Mouse (Mus musculus): ENCODE measurements around the gene Ostc. TPM values are rescaled to one million over a fixed set of nuclear protein-coding genes. Genes with fewer than 3 reads are reported as not detected.

The Ostc gene
- polyA plus RNA-seq, 2 experiments: 285 to 481 TPM

GRCm38 (mm10) chr3:130710103-130710502 lies 859 bp upstream of the Ostc start:
- DNase-seq (ENCODE audit: low spot score): no peak
- no peak overlapping the region for H3K27ac ChIP-seq (replicated peaks; ENCODE audit: low read depth, low read length)
- WGBS: 41% methylated on average over 7 of the region's 7 CpGs
- no peak for ATAC-seq (ENCODE audit: low FRiP score, low read depth)
- H3K4me2 ChIP-seq (replicated peaks; ENCODE audit: low read depth, low read length, severe bottlenecking): peak overlapping the region; percentile 53
- no peak overlapping the region for H3K9ac ChIP-seq (ENCODE audit: low read depth, low read length, severe bottlenecking)
- H3K9me3 ChIP-seq (ENCODE audit: control insufficient read depth, low read length): no peaks in the 10 kb centered on the region
- peaks cover 2% of the 10 kb centered on the region for H3K36me3 ChIP-seq (ENCODE audit: control insufficient read depth, insufficient read depth, low read length)
- H3K4me3 ChIP-seq (replicated peaks; ENCODE audit: low read length): peak overlapping the region; percentile 51
- no peaks in the 10 kb centered on the region for H3K27me3 ChIP-seq (ENCODE audit: control insufficient read depth, insufficient read depth, low read length)
- peaks cover 8% of the 10 kb centered on the region for H3K4me1 ChIP-seq (ENCODE audit: control insufficient read depth, insufficient read depth, low read length)
- no peak for TF ChIP-seq POLR2A (IDR thresholded peaks at IDR 0.05; ENCODE audit: borderline replicate concordance, extremely low read depth, insufficient read depth, insufficient read length)

GRCm38 (mm10) chr3:130708529-130708928 lies 715 bp downstream of the Ostc start:
- peak; percentile 40 for DNase-seq (ENCODE audit: low spot score)
- H3K36me3 ChIP-seq (ENCODE audit: control insufficient read depth, insufficient read depth, low read length): peaks cover 11% of the 10 kb centered on the region
- peak overlapping the region; percentile 53 for H3K4me2 ChIP-seq (replicated peaks; ENCODE audit: low read depth, low read length, severe bottlenecking)
- ATAC-seq (ENCODE audit: low FRiP score, low read depth): no peak
- peak overlapping the region; percentile 62 for H3K27ac ChIP-seq (replicated peaks; ENCODE audit: low read depth, low read length)
- peak overlapping the region; percentile 69 for H3K9ac ChIP-seq (ENCODE audit: low read depth, low read length, severe bottlenecking)
- no peaks in the 10 kb centered on the region for H3K27me3 ChIP-seq (ENCODE audit: control insufficient read depth, insufficient read depth, low read length)
- peaks cover 8% of the 10 kb centered on the region for H3K4me1 ChIP-seq (ENCODE audit: control insufficient read depth, insufficient read depth, low read length)
- H3K4me3 ChIP-seq (replicated peaks; ENCODE audit: low read length): peak overlapping the region; percentile 51
- no peaks in the 10 kb centered on the region for H3K9me3 ChIP-seq (ENCODE audit: control insufficient read depth, low read length)
- TF ChIP-seq POLR2A (IDR thresholded peaks at IDR 0.05; ENCODE audit: borderline replicate concordance, extremely low read depth, insufficient read depth, insufficient read length): no peak
- 3% methylated on average over 5 of the region's 5 CpGs for WGBS

DNA sequence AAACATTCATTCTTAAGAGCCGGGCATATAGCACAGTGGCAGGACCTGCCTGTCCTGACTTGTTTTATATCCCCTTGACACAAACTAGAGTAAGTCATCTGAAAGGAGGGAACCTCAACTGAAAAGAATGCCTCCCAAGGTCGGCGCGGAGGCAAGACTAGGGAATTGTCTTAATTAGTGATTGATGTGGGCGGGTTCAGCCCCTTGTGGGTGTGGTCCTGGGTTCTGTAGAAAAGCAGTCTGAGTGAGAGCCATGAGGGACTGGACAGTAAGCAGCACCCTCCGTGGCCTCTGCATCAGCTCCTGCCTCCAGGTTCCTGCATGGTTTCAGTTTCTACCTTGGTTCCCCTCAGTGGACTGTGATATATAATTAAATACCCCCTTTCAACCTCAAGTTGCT lies 7.0 kb downstream of the Ostc start:
- no peak overlapping the region for H3K27ac ChIP-seq (replicated peaks; ENCODE audit: low read depth, low read length)
- no peak for DNase-seq (ENCODE audit: low spot score)
- no peaks in the 10 kb centered on the region for H3K4me1 ChIP-seq (ENCODE audit: control insufficient read depth, insufficient read depth, low read length)
- no peak overlapping the region for H3K4me3 ChIP-seq (replicated peaks; ENCODE audit: low read length)
- 80% methylated on average over 6 of the region's 6 CpGs for WGBS
- no peaks in the 10 kb centered on the region for H3K27me3 ChIP-seq (ENCODE audit: control insufficient read depth, insufficient read depth, low read length)
- H3K4me2 ChIP-seq (replicated peaks; ENCODE audit: low read depth, low read length, severe bottlenecking): no peak overlapping the region
- no peak for TF ChIP-seq POLR2A (IDR thresholded peaks at IDR 0.05; ENCODE audit: borderline replicate concordance, extremely low read depth, insufficient read depth, insufficient read length)
- no peak for ATAC-seq (ENCODE audit: low FRiP score, low read depth)
- no peaks in the 10 kb centered on the region for H3K9me3 ChIP-seq (ENCODE audit: control insufficient read depth, low read length)
- no peak overlapping the region for H3K9ac ChIP-seq (ENCODE audit: low read depth, low read length, severe bottlenecking)
- peaks cover 64% of the 10 kb centered on the region for H3K36me3 ChIP-seq (ENCODE audit: control insufficient read depth, insufficient read depth, low read length)

DNA sequence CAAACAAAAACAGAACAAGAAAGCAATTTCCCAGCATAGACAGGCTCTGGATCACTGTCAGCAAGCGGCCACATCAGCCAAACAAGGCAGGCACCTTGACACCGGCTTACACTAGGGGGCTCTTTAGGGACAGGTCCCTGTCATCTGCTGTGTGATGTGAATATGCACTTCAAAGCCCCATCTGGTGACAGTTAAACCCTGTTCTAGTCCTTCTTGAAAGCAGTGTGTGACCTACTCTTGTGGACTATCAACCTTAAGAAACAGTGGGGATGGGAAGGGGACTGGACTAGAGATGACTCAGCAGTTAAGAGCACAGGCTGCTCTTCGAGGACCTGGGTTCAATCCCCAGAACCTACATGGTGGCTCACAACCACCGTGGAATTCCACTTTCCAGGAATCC lies 11.6 kb downstream of the Ostc start:
- Histone ChIP-seq H3K4me3 (replicated peaks; ENCODE audit: low read length) (no peak overlapping the region), H3K27me3 (ENCODE audit: control insufficient read depth, insufficient read depth, low read length) (no peaks in the 10 kb centered on the region), H3K27ac (replicated peaks; ENCODE audit: low read depth, low read length) (no peak overlapping the region), H3K36me3 (ENCODE audit: control insufficient read depth, insufficient read depth, low read length) (peaks cover 63% of the 10 kb centered on the region), H3K9ac (ENCODE audit: low read depth, low read length, severe bottlenecking) (no peak overlapping the region), H3K4me1 (ENCODE audit: control insufficient read depth, insufficient read depth, low read length) (no peaks in the 10 kb centered on the region), H3K4me2 (replicated peaks; ENCODE audit: low read depth, low read length, severe bottlenecking) (no peak overlapping the region), H3K9me3 (ENCODE audit: control insufficient read depth, low read length) (no peaks in the 10 kb centered on the region)
- no peak for ATAC-seq (ENCODE audit: low FRiP score, low read depth)
- no peak for TF ChIP-seq POLR2A (IDR thresholded peaks at IDR 0.05; ENCODE audit: borderline replicate concordance, extremely low read depth, insufficient read depth, insufficient read length)
- WGBS: 80% methylated on average over 4 of the region's 4 CpGs
- no peak for DNase-seq (ENCODE audit: low spot score)

- ATAC-seq (ENCODE audit: low FRiP score, low read depth): no peak
- Histone ChIP-seq H3K27me3 (ENCODE audit: control insufficient read depth, insufficient read depth, low read length) (no peaks in the 10 kb centered on the region), H3K4me3 (replicated peaks; ENCODE audit: low read length) (no peak overlapping the region), H3K9me3 (ENCODE audit: control insufficient read depth, low read length) (no peaks in the 10 kb centered on the region), H3K9ac (ENCODE audit: low read depth, low read length, severe bottlenecking) (no peak overlapping the region), H3K27ac (replicated peaks; ENCODE audit: low read depth, low read length) (no peak overlapping the region), H3K4me1 (ENCODE audit: control insufficient read depth, insufficient read depth, low read length) (peaks cover 8% of the 10 kb centered on the region; the same call in 1 of the 2 replicates), H3K36me3 (ENCODE audit: control insufficient read depth, insufficient read depth, low read length) (peaks cover 35% of the 10 kb centered on the region), H3K4me2 (replicated peaks; ENCODE audit: low read depth, low read length, severe bottlenecking) (no peak overlapping the region)
- no peak for TF ChIP-seq POLR2A (IDR thresholded peaks at IDR 0.05; ENCODE audit: borderline replicate concordance, extremely low read depth, insufficient read depth, insufficient read length)
- 90% methylated on average over 7 of the region's 7 CpGs for WGBS
- DNase-seq (ENCODE audit: low spot score): no peak
Observed at GRCm38 (mm10) chr3:130694705-130695104, 14.5 kb downstream of the Ostc start.

All from limb, embryonic 14.5 days (tissue).